Mouse (Mus musculus): ENCODE data around the gene Impdh1. TPM values are rescaled to one million over a fixed set of nuclear protein-coding genes. Genes with fewer than 3 reads are reported as not detected.
"Not testable (repeated sequence)": the region's sequence is repeated elsewhere in the genome, so short reads cannot be mapped to it uniquely, and the experiment has no call there.

The Impdh1 gene
- total RNA-seq (2022), result 10 to 100 TPM; 36.4 to 45.0 (median 41.1) TPM

DNA sequence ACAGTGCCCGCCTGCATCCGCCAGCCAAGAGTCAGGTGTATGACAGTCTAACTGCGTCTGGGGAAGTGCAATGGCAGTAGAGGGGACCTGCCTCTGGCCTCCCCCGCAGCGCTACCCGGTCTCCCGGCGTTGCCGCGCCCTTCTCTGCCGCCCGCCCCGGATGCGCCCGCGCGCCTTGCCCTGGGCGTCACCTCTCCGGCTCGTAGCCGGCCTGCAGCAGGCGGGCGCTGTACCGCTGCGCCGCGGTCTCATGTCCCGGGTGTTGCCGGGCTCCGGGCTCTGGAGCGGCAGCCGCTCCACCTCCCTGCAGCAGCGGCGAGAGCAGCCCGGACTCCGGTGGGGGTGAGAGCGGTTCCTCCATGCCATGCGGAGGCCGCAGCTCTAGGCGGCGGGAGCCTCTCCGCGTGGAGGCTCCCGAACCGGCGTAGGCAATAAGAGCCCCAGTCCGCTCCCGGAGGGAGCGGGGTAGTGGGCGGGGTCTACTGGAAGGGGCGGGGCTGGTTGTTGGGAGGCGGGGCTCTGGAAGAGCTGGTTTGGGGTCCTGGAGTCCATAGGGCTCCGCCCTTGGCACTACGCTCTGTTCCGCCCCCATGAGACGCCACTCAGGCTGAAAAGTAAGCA is at the start of gene Impdh1:
Gene Impdh1 (minus strand): TSS at position 484 of the 621 bp plus-strand sequence.
- DNase-seq (ENCODE audit: low spot score in 2 of 2), result no peak

DNA sequence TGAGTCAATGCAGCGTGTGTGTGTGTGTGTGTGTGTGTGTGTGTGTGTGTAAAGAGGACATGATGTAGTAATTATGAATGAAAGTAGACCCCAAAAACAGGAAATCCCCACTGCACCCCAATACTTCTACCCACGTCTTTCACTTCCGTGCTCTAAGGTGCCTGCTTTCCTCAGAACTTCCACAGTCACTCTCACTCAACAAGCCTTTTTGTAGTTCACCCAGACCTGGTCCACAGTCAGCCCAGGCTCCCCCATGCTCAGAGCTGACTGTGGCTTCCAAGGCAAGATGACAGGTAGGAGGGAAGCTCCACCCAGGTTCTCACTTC is 48.3 kb upstream of the Impdh1 start:
- DNase-seq (ENCODE audit: low spot score in 2 of 2), result no peak

DNA sequence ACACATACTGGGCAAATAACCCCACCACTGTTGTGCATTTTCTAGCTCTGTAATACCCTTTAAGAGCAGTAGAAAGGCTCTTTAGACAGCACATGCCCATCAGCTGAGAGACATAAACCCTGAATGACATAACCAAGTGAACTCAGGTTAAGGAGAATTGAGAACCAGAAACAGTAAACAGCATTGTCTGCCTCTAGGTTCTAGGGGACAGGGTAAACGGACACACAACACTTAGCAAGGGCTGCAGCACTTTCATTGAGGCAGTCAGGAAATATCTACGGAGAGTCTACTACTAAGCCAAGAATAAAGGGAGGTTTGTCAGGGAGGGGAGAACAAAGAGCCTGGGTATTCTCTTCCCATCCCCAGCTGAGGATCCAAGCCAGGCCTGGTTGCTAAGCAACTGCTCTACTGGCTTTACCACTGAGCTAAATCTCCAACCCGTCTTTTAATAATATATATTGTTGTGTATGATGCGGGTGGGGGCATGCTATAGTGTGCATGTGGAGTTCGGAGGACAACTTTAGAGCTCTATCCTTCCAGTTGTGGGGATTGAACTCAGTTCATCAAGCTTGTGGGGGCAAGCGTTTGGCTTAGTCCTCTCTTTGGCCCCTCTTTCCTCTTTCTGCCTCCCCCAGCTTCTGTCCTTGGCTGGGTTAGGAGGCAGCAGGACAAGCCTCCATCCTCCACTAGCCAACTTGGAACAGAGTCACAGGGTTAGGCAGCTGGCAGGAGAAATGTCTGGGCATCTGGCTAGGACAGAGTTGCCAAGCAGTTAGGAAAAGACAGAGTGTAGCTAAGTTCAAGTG is 47.7 kb upstream of the Impdh1 start:
- peak; percentile 59 to 73 for DNase-seq (ENCODE audit: low spot score in 2 of 2)

DNA sequence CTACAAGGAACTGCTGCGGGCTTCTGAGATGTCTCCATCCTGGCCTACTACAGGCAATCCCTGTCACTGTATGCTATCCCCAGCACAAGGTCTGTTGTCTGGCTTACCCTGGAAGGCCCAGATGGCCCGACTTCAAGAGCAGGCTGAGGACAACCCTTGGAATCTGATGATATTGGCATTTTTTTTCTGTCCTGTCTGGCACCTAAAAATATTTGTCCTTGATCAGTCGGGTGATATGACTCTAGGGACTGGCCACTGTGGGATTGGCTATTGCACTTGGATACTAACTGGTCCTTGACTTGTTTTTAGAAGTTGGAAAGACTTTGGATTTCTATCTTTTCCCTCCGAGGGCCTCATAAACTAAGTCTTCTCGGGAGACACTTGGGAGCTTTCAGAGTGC is 45.7 kb upstream of the Impdh1 start:
- DNase-seq (ENCODE audit: low spot score in 2 of 2), result no peak

DNA sequence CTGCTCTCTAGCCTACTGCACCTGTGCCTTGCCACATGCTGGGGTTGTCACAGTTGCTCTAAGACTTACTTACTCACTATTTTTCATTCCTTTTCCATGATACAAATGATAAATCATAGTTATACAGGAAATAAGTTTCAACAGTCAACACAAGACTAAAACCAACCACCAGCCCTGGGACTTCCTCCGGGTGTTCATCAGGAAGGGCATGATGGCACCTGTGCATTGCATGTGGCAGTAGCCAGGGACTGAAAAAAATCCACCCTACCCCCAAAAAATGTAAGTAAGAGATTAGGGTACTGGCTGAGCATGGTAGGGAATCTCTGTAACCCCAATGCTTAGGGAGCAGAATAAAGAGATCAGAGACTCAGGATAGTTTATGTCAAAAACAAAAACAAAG is 43.3 kb upstream of the Impdh1 start:
- DNase-seq (ENCODE audit: low spot score in 2 of 2), result no peak

DNA sequence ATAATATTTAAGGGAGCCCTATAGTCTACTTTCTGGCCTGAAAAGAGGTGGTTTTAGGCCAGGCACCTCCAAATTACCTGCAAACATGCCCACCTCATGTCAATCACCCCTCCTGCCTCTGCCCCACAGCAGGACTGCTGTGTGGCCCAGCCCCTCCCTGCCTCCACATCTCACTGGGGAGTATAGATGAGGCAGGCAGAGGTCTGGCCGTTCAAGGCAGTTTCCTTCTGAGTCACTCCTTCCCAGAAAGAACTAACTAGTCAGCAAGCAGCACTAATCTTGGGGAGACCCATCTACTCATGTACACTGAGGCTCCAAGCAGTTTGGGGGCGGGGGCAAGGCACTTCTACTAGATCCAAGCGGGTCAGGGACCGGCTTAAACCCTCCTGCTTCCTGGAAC is 30.9 kb upstream of the Impdh1 start:
- no peak for DNase-seq (ENCODE audit: low spot score in 2 of 2)

DNA sequence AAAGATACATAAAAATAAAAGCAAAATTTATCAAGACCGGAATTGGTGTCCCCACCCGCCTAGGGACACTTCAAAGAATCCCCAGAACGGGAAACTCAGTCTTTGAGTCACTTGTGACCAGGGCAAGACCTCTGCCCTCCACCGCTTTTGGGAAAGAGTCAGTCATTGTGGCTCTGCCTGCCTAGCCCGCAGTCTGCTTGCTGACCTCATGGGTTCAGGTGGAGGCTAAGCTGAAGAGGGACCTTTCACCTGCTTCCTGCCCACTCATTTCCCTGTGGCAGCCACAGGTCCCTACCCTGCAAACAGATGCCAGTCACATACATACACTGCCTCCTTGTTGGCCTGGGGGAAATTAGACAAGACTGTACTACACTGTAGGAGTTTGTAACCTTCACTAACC is 30.4 kb upstream of the Impdh1 start:
- no peak for DNase-seq (ENCODE audit: low spot score in 2 of 2)

DNA sequence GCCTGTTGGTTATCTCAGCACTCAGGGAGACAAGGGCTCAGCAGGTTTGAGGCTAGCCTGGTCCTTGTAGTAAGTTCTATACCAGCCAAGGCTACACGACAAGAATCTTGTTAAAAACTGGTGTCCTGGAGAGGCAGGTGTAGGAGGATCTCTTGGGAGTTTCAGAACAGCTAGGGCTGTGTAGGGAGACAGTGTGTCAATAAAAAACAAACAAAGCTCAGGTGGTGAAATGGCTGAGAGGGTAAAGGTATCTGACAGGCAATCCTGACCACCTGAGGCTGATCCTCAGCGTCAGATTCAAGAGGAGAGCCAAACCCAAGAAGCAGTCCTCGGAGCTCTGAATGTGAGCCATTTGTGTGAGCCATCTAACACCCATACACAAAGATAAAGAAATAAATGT is 30.0 kb upstream of the Impdh1 start:
- DNase-seq (ENCODE audit: low spot score in 2 of 2), result no peak

DNA sequence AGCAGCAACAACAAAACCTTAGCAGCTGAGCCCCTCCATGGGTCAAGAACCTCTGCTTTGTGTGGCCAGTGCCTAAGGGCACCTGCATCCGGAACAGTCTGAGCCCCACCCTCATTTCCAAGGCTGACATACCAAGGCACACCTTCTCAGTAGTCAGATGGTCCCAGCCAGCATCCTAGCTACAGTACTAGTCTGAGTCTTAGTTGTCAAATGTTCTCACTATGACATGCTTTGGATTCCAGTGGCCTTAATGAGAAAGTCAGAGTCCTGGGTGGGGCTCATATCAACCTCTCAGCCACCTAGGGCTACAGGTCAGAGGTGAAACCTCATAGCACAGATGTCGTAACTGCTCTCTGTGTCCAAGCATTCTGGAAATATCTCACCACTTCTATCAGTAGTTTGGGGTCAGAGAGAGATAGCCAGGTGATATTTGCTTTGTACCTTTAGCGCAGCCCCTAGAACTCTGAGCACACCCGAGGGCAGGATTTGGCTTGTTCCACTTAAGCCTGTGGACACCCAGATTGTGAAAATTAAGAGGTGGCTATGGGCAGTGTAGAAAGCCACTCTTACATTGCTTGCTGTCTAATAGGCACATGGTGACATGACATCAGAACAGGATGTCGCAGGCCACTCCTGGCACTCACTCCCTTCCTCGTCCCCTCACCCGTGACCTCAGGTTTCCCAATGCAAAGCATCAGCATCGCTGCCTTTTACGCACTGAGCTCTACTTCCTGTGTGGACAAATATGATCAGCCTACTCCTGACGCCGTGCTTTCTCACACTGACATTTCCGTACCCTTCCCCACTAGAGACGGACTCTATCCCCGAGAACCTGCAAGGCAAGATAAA is 29.3 kb upstream of the Impdh1 start:
- DNase-seq (ENCODE audit: low spot score in 2 of 2), result no peak

DNA sequence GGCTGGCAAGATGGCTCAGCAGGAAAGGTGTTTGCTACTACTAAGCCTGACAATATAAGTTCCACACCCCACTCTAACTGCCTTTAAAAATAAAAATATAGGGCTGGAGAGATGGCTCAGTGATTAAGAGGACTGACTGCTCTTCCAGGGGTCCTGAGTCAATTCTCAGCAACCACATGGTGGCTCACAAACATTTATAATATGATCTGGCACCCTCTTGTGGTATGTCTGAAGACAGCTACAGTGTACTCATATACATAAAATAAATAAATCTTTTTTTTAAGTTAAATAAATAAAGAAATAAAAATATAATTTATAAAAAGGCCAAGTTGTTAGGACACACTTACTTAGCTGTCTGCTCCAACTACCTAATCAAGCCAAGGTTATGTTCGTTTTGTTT is 26.1 kb upstream of the Impdh1 start:
- DNase-seq (ENCODE audit: low spot score in 2 of 2), result no peak

DNA sequence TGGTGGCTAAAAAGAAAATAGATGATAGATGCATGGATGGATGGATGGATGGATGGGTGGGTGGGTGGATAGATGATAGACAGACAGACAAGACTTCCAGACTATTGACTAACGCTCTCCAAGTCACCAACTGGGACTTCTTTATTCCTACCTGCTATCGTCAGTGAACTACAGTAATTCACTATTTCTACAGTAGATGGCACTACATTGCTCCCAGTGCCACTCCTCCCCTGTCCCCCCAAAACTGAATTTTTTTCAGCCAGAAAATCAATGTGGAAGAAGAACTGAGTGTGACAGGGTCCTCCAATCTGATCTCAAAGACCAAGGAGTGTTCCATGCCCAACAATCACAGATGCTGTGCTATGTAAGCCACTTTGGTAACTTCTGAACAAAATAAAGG is 25.5 kb upstream of the Impdh1 start:
- DNase-seq (ENCODE audit: low spot score in 2 of 2), result no peak

DNA sequence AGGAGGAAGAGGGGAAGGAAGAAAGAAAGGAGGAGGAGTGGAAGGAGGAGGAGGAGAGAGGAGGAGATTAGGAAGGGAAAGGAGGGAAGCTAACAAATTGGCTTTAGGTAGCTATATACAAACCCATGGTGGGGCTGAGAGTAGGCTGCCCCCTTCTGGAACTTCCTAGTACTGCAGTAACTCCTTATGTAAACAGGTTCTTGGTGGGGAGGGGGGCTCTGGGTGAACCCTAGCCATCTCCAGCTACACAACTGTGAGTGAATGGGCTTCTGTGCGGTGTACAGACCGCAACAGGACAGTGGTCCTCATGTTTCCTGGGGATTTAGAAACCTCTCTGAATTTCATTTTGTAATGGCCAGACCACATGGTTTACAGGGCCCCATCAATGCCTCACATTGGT is 24.6 kb upstream of the Impdh1 start:
- DNase-seq (ENCODE audit: low spot score in 2 of 2), result peak in 1 of 2 experiments; percentile 33

DNA sequence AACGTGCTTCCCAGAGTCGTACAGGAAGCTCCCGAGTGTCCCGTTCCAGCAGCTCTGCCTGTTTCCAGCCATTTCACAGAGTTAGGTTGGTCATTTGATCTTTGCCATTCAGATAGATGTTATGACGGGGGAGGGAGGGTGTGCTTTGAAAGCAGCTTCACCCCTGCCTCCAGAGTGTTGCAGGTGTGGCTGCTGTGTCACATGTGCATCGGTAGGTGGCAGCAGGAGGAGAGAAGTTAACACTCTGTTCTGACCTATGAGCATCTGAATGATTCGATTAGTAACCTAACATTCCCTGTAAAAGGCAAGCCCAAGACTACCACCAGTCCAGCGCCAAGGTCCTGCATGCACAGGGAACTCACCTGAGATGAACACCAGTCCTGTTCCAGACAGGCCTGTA is 18.1 kb upstream of the Impdh1 start:
- no peak for DNase-seq (ENCODE audit: low spot score in 2 of 2)

DNA sequence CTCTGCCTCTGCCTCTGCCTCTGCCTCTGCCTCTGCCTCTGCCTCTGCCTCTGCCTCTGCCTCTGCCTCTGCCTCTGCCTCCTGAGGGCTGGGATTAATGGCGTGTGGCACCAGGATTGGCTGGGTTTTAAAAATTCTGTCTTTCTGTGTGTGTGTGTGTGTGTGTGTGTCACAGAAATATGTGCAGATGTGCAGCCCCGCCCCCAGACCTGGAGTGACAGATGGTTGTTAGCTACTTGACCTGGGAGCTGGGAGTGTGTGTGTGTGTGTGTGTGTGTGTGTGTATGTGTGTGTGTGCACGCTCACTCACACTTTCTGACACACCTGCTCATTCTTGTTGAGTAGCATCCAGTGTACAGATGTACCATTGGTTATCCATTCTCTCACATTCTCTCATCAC is 17.5 kb upstream of the Impdh1 start:
- no peak for DNase-seq (ENCODE audit: low spot score in 2 of 2)

DNA sequence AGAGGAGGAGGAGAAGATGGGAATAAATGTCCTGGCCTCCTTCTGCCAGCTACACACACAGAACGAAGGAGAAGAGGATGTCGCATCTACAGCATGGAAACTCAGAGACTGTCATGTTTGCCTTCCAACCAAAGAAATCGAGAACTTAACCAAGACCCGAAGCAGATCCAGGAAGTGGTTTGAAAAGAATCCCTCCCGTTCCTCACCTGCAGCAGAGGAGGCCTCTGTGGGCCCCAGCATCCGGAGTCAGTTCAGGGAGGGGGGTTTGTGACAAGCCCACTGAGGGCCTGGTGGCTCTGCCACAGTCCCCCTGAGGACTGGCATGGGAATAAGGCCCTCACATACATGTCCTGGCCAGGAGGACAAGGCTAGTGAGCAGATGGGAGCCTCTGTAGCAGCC is 16.2 kb upstream of the Impdh1 start:
- DNase-seq (ENCODE audit: low spot score in 2 of 2), result no peak

DNA sequence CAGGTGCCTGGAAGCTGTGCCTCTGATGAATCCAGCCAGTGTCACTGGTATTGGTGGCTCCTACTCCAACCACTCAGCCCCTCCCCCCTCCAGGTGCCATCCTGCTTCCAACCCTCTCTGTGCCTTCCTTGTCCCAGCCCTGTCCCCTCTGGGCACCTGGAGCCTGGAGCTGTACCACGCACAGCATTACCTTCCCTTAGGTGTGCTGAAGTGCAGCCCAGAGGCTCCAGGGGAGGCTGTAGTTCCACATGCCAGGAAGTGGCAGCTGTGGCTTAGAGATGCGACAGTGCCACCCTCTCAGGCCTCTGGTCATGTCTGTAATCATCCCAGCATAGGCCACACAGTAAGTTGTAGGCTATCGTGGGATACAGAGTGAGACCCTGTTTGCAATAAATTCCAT is 15.6 kb upstream of the Impdh1 start:
- no peak for DNase-seq (ENCODE audit: low spot score in 2 of 2)

DNA sequence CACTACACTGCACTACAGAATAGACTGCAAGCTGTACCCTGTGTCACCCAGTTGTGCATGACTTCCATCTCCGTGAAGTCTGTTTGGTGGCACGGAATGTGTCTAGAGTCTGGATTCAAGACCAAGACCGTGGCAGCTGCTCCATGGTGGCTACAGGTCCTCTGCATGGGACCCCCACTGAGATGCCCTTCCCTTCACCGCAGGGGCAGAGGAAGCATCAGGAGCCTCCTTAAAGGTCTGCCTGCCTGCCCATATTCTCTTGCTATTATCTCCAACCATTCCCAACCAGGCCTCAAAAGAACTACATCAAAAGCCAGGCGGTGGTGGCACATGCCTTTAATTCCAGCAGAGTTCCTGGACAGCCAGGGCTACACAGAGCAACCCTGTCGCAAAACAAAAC is 14.2 kb upstream of the Impdh1 start:
- DNase-seq (ENCODE audit: low spot score in 2 of 2), result no peak

DNA sequence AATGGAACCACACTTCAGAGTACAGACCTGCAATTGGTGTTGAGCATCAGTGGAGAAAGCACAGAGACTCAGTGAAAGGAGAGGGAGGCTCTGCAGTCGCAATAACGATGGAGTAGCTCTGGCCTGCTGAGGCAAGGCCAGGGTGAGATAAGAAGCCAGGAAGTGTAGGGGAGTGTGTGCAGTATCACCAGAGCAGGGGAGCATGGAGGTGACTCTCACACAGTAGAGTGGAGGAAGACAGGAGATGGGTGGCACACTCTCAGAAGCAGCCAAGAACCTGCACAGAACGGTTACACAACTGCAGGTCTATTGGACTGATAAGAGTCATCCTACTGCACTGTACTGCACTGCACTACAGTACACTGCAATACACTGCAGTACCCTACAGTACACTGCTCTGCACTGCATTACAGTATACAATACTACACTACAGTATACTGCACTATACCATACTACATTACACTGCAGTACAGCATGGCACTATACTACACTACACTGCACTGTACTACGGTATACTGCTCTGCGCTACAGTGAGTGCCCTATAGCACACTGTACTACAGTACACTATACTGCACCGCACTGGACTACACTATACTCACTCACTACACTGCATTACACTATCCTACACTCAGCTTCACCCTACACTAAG is 13.2 kb upstream of the Impdh1 start:
- DNase-seq (ENCODE audit: low spot score in 2 of 2), result no peak

DNA sequence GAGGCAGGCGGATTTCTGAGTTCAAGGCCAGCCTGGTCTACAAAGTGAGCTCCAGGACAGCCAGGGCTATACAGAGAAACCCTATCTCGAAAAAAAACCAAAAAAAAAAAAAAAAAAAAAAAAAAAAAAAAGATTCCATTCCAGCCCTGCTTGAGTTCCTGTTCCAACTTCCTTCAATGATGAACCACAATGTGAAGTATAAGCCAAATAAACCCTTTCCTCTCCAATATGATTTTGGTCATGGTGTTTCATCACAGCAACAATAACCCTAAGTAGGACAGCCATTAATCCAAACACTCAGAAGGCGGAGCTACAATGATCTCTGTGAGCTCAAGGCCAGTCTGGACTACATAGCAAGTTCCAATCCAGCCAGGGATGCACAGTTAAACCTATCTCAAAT is 1.6 kb upstream of the Impdh1 start:
- not testable (repeated sequence) for DNase-seq (ENCODE audit: low spot score in 2 of 2)

DNA sequence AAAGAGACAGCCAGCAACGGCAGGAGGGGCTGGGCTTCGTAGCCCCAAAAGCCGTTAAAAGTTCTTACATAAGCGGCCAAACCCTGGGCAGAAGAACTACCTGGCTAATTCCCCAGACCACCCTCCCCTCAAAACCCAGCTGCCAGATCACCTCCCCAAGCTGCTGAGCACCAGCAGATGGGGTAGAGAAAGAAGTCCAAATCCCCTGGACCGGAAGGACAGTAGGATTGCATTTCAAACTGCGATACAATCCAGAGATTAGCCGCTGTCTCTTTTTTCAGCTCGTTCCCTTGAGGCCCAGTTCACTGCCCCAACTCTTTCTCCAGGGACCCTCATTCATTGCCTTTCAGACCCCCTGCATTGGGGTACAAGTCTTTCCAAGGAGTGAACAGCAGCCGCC is 983 bp downstream of the Impdh1 start:
- DNase-seq (ENCODE audit: low spot score in 2 of 2), result no peak

DNA sequence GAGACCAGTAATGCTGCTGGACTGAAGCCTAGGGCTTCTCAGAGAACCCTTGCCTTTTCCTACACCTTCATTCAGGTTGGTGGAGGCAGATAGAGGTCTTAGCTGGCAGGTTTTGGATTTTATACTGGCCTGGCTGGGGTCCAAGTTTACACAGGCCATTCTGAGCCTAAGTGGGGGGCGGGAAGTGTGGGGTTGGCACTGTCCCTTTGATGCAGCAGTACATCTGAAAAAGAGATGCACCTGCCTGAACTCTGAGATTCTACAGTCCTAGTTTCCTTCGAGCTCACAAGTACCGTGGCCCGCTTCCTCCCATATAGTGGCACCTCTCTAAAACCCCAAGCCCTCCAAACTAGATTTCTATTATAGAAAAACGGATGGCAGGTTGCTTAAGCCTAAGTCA is 1.4 kb downstream of the Impdh1 start:
- no peak for DNase-seq (ENCODE audit: low spot score in 2 of 2)

DNA sequence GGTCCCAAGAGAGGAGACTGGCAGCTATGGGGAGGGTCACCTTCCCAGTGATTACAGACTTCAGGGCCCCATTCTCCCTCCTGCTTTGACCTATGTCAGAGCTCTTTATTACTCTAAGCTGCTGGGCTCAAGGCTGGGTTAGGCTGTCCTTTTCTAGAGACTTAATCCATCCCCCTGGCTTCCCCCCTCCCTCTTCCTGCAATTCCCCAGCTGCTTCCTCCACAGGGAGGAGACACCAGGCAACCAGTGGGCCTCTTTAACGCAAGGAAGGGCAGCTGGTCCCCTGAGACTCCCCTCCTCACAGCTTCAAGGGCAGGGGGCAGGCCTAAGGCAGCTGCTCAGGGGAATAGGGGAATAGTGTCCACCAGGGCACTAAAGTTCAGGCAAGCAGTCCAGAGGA is 1.9 kb downstream of the Impdh1 start:
- no peak for DNase-seq (ENCODE audit: low spot score in 2 of 2)
